Mouse (Mus musculus) hindbrain, embryonic 13.5 days (tissue): ENCODE data around the gene Olfr127. TPM values are rescaled to one million over a fixed set of nuclear protein-coding genes. Genes with fewer than 3 reads are reported as not detected.
"Not testable (repeated sequence)": the region's sequence is repeated elsewhere in the genome, so short reads cannot be mapped to it uniquely, and the experiment has no call there.

Source experiments
- ATAC-seq: fragments of 200-750 bp; cut with Nextera tagmentation; 2 replicates; pipeline ENCODE4 v1.8.0; 2017; ENCODE audit warnings: moderate TSS enrichment; ENCODE audit not compliant: low FRiP score
- H3K27ac ChIP-seq: fragments of 300-500 bp; sonication (generic); 2 replicates; pipeline ENCODE4 v1.5.1; 2015; ENCODE audit warnings: inconsistent platforms, mild to moderate bottlenecking, moderate library complexity
- H3K27me3 ChIP-seq: fragments of 300-500 bp; sonication (generic); 2 replicates; pipeline ENCODE4 v1.6.1; 2015; ENCODE audit warnings: mild to moderate bottlenecking, inconsistent platforms
- H3K36me3 ChIP-seq: fragments of 300-500 bp; sonication (generic); 2 replicates; pipeline ENCODE4 v1.6.1; 2015; ENCODE audit warnings: mild to moderate bottlenecking, inconsistent platforms
- H3K4me1 ChIP-seq: fragments of 300-500 bp; sonication (generic); replicated peaks from 2 replicates; pipeline ENCODE4 v1.6.1; 2015; ENCODE audit warnings: inconsistent platforms
- H3K4me2 ChIP-seq: fragments of 300-500 bp; sonication (generic); 2 replicates; pipeline ENCODE4 v1.6.1; 2015; ENCODE audit warnings: inconsistent platforms, mild to moderate bottlenecking, moderate library complexity
- H3K4me3 ChIP-seq: fragments of 300-500 bp; sonication (generic); 2 replicates; pipeline ENCODE4 v1.5.1; 2015; ENCODE audit warnings: mild to moderate bottlenecking, inconsistent platforms
- H3K9ac ChIP-seq: fragments of 300-500 bp; sonication (generic); 2 replicates; pipeline ENCODE4 v1.6.1; 2015; ENCODE audit warnings: mild to moderate bottlenecking, inconsistent platforms
- H3K9me3 ChIP-seq: fragments of 300-500 bp; sonication (generic); 2 replicates; pipeline ENCODE4 v1.6.1; 2016; ENCODE audit warnings: inconsistent platforms
- WGBS: fragments of 180-500 bp; shearing (Covaris S2); methylation state at CpG from one replicate; pipeline ENCODE4 v1.1.7; 2015; 5-methylcytosine and 5-hydroxymethylcytosine counted together
- polyA plus RNA-seq: library from polyadenylated mRNA; unstranded; fragments of >200 nt; fragmentation: Nextera tagmentation; extraction: Ambion mirVana; gene quantifications from 2 replicates; pipeline ENCODE4 v1.2.1, GENCODE M21; 2015

Gene Olfr127
- polyA plus RNA-seq: not detected in 2 replicates

- no peak for ATAC-seq
- Histone ChIP-seq H3K9ac (no peak within 1 kb of the TSS), H3K27me3 (no peaks in the 10 kb centered on the region), H3K4me2 (no peak within 1 kb of the TSS), H3K36me3 (no peaks in the 10 kb centered on the region), H3K4me1 (no peaks in the 10 kb centered on the region), H3K27ac (no peak within 1 kb of the TSS), H3K4me3 (no peak within 1 kb of the TSS), H3K9me3 (no peaks in the 10 kb centered on the region)
- WGBS: 73% methylated on average over 1 of the region's 1 CpGs
These were observed at the start of gene Olfr127 for GRCm38 (mm10) chr17:37900137-37900536. Gene Olfr127, plus strand, starts transcription at chr17:37900437.

GRCm38 (mm10) chr17:37863901-37864300 lies 36.3 kb upstream of the Olfr127 start:
- ATAC-seq: no peak
- Histone ChIP-seq H3K4me2 (no peak overlapping the region), H3K9ac (no peak overlapping the region), H3K4me1 (no peaks in the 10 kb centered on the region), H3K4me3 (no peak overlapping the region), H3K9me3 (no peaks in the 10 kb centered on the region), H3K27ac (no peak overlapping the region), H3K36me3 (no peaks in the 10 kb centered on the region), H3K27me3 (no peaks in the 10 kb centered on the region)
- WGBS: 67% methylated on average over 2 of the region's 2 CpGs

- no peak overlapping the region for H3K4me3 ChIP-seq
- no peaks in the 10 kb centered on the region for H3K4me1 ChIP-seq
- no peak overlapping the region for H3K27ac ChIP-seq
- H3K9ac ChIP-seq: no peak overlapping the region
- H3K36me3 ChIP-seq: no peaks in the 10 kb centered on the region
- WGBS: 15% methylated on average over 8 of the region's 8 CpGs
- no peaks in the 10 kb centered on the region for H3K9me3 ChIP-seq
- no peak overlapping the region for H3K4me2 ChIP-seq
- no peaks in the 10 kb centered on the region for H3K27me3 ChIP-seq
- no peak for ATAC-seq
These were observed 30.5 kb upstream of the Olfr127 start for GRCm38 (mm10) chr17:37869676-37870205.

- no peak overlapping the region for H3K4me3 ChIP-seq
- no peaks in the 10 kb centered on the region for H3K9me3 ChIP-seq
- no peaks in the 10 kb centered on the region for H3K36me3 ChIP-seq
- no peak for ATAC-seq
- H3K4me2 ChIP-seq: no peak overlapping the region
- no peak overlapping the region for H3K9ac ChIP-seq
- 87% methylated on average over 3 of the region's 3 CpGs for WGBS
- no peaks in the 10 kb centered on the region for H3K27me3 ChIP-seq
- no peak overlapping the region for H3K27ac ChIP-seq
- H3K4me1 ChIP-seq: no peaks in the 10 kb centered on the region
These were observed 26.4 kb upstream of the Olfr127 start for GRCm38 (mm10) chr17:37873830-37874229.

GRCm38 (mm10) chr17:37906821-37907220 lies 6.6 kb downstream of the Olfr127 start:
- not testable (repeated sequence) for H3K27ac ChIP-seq, H3K36me3 ChIP-seq, H3K27me3 ChIP-seq, H3K4me2 ChIP-seq, H3K9ac ChIP-seq, H3K4me1 ChIP-seq, H3K4me3 ChIP-seq, ATAC-seq, H3K9me3 ChIP-seq
- 74% methylated on average over 8 of the region's 8 CpGs for WGBS

GRCm38 (mm10) chr17:37920248-37920647 lies 20.0 kb downstream of the Olfr127 start, which contains the start of gene Olfr128:
Gene Olfr128, plus strand, starts transcription at chr17:37920548.
- Histone ChIP-seq H3K36me3 (no peaks in the 10 kb centered on the region), H3K4me1 (no peaks in the 10 kb centered on the region), H3K9me3 (no peaks in the 10 kb centered on the region), H3K27ac (no peak within 1 kb of the TSS), H3K4me2 (no peak within 1 kb of the TSS), H3K4me3 (no peak within 1 kb of the TSS), H3K9ac (no peak within 1 kb of the TSS), H3K27me3 (no peaks in the 10 kb centered on the region)
- no peak for ATAC-seq

GRCm38 (mm10) chr17:37952979-37953378 lies 52.7 kb downstream of the Olfr127 start, which contains the start of gene Olfr761:
Gene Olfr761, minus strand, starts transcription at chr17:37953079.
- Histone ChIP-seq H3K4me2 (no peak within 1 kb of the TSS), H3K4me3 (no peak within 1 kb of the TSS)
- 86% methylated on average over 2 of the region's 2 CpGs for WGBS

More at GRCm38 (mm10) chr17:37952979-37953378, 52.7 kb downstream of the Olfr127 start, which contains the start of gene Olfr761:
- no peaks in the 10 kb centered on the region for H3K36me3 ChIP-seq
- no peak for ATAC-seq
- H3K9ac ChIP-seq: no peak within 1 kb of the TSS
- H3K27me3 ChIP-seq: no peaks in the 10 kb centered on the region
- no peaks in the 10 kb centered on the region for H3K4me1 ChIP-seq
- H3K9me3 ChIP-seq: no peaks in the 10 kb centered on the region
- no peak within 1 kb of the TSS for H3K27ac ChIP-seq

Other genes with a start within 250 kb of the Olfr127 start
- not detected in 2 replicates for gene Olfr117, start 236.7 kb upstream of the Olfr127 start, polyA plus RNA-seq
- gene Olfr118, start 233.4 kb upstream of the Olfr127 start, polyA plus RNA-seq: not detected in 2 replicates
- gene Olfr119, start 203.9 kb upstream of the Olfr127 start, polyA plus RNA-seq: not detected in 2 replicates
- not detected in 2 replicates for gene Olfr120, start 178.6 kb upstream of the Olfr127 start, polyA plus RNA-seq
- not detected in 2 replicates for gene Olfr121, start 151.6 kb upstream of the Olfr127 start, polyA plus RNA-seq
- gene Olfr122, start 131.8 kb upstream of the Olfr127 start, polyA plus RNA-seq: not detected in 2 replicates
- gene Olfr123, start 106.9 kb upstream of the Olfr127 start, polyA plus RNA-seq: not detected in 2 replicates
- not detected in 2 replicates for gene Olfr124, start 100.5 kb upstream of the Olfr127 start, polyA plus RNA-seq
- not detected in 2 replicates for gene Olfr125, start 67.5 kb upstream of the Olfr127 start, polyA plus RNA-seq
- not detected in 2 replicates for gene Olfr126, start 53.0 kb upstream of the Olfr127 start, polyA plus RNA-seq
- not detected in 2 replicates for gene Olfr128, start 20.1 kb downstream of the Olfr127 start, polyA plus RNA-seq
- gene Olfr761, start 52.6 kb downstream of the Olfr127 start, polyA plus RNA-seq: not detected in 2 replicates
- not detected in 2 replicates for gene Olfr129, start 159.6 kb downstream of the Olfr127 start, polyA plus RNA-seq
- not detected in 2 replicates for gene Olfr130, start 163.5 kb downstream of the Olfr127 start, polyA plus RNA-seq
- gene Olfr131, start 188.3 kb downstream of the Olfr127 start, polyA plus RNA-seq: not detected in 2 replicates
- not detected in 2 replicates for gene Olfr132, start 234.1 kb downstream of the Olfr127 start, polyA plus RNA-seq
- not detected in 2 replicates for gene Olfr133, start 244.8 kb downstream of the Olfr127 start, polyA plus RNA-seq